Mouse (Mus musculus) heart, embryonic 15.5 days (tissue): ENCODE data around the gene Tbc1d15. TPM values are rescaled to one million over a fixed set of nuclear protein-coding genes. Genes with fewer than 3 reads are reported as not detected.

ENCODE experiments used
- polyA plus RNA-seq: library from polyadenylated mRNA; unstranded; fragments of >200 nt; fragmentation: Nextera tagmentation; extraction: Ambion mirVana; gene quantifications from 2 replicates; pipeline ENCODE4 v1.2.1, GENCODE M21; 2015

Gene Tbc1d15
- polyA plus RNA-seq, 1 experiment from 2014 or later, result 32.9 TPM

Other genes starting within 250 kb of the Tbc1d15 start
- gene Tph2, start 66.4 kb downstream of the Tbc1d15 start, polyA plus RNA-seq, result 0.05 TPM in 1 of 2 replicates, not detected in the other
- 12.0 and 12.1 TPM in 2 replicates for gene Rab21, start 64.1 kb upstream of the Tbc1d15 start, polyA plus RNA-seq
- 18.0 and 20.9 TPM in 2 replicates for gene Tmem19, start 111.0 kb upstream of the Tbc1d15 start, polyA plus RNA-seq
- gene Thap2, start 133.0 kb upstream of the Tbc1d15 start, polyA plus RNA-seq, result 13.7 and 14.6 TPM in 2 replicates
- gene Zfc3h1, start 133.5 kb upstream of the Tbc1d15 start, polyA plus RNA-seq, result 10.2 and 13.9 TPM in 2 replicates